Mouse (Mus musculus) cerebellum, adult 2 months (tissue): ENCODE results near the gene Lrrc20. TPM values are rescaled to one million over a fixed set of nuclear protein-coding genes. Genes with fewer than 3 reads are reported as not detected.

Experiments used
- DNase-seq, 2 experiments: peaks; one replicate each; pipeline ENCODE4 v3.0.0; 2021
- H3K27ac ChIP-seq: fragments of 200-500 bp; 2 replicates; pipeline ENCODE4 v1.5.1; 2012; ENCODE audit warnings: low read length, control low read depth, inconsistent platforms; ENCODE audit not compliant: insufficient read depth
- H3K27me3 ChIP-seq: fragments of 200-500 bp; 2 replicates; pipeline ENCODE4 v1.6.1; 2012; ENCODE audit warnings: inconsistent platforms, mild to moderate bottlenecking, low read length, moderate library complexity; ENCODE audit not compliant: control insufficient read depth, insufficient read depth
- H3K4me1 ChIP-seq: fragments of 200-500 bp; 2 replicates; pipeline ENCODE4 v1.6.1; 2011; ENCODE audit warnings: low read length; ENCODE audit not compliant: control insufficient read depth, insufficient read depth
- H3K4me3 ChIP-seq: fragments of 200-500 bp; replicated peaks from 2 replicates; pipeline ENCODE3; 2011; ENCODE audit warnings: mild to moderate bottlenecking, low read depth, low read length, control low read depth; ENCODE audit not compliant: insufficient read depth
- CTCF ChIP-seq: fragments of 200-500 bp; IDR thresholded peaks from 2 replicates; pipeline ENCODE4 v1.5.1; 2011; ENCODE audit warnings: low read depth, mild to moderate bottlenecking, control low read depth, low read length, moderate library complexity, borderline replicate concordance; ENCODE audit not compliant: insufficient read depth
- POLR2A ChIP-seq: fragments of 200-500 bp; IDR thresholded peaks from 2 replicates; pipeline ENCODE4 v1.6.1; 2011; ENCODE audit warnings: low read length, control low read depth, borderline replicate concordance; ENCODE audit not compliant: insufficient read depth
- WGBS: fragments of 180-500 bp; shearing (Covaris S2); methylation state at CpG from one replicate; pipeline ENCODE4 v1.1.7; 2018; 5-methylcytosine and 5-hydroxymethylcytosine counted together
- polyA plus RNA-seq: library from polyadenylated mRNA; depleted of rRNA; stranded (reverse); fragments of >200 nt; gene quantifications from 2 replicates; pipeline ENCODE4 v1.2.3, GENCODE M21; 2012; rRNA removed

The Lrrc20 gene
- polyA plus RNA-seq, result 20.8 and 20.9 TPM in 2 replicates

- WGBS, result under 1% methylated on average over 70 of the region's 70 CpGs
- TF ChIP-seq POLR2A (peak; percentile 60), CTCF (no peak)
- 0 out of 2 replicates have a peak within 1 kb of the TSS, but pooled peaks have one; percentile 8 for H3K27ac ChIP-seq
Measured at GRCm38 (mm10) chr10:61475594-61476439, at the start of gene Lrrc20. Lrrc20 (plus strand) TSS chr10:61475801.

GRCm38 (mm10) chr10:61426251-61426757 is 49.3 kb upstream of the Lrrc20 start:
- no peak overlapping the region for H3K27ac ChIP-seq

More at GRCm38 (mm10) chr10:61475594-61476439, at the start of gene Lrrc20:
- Histone ChIP-seq H3K4me1 (no peaks in the 10 kb centered on the region; the same call in 1 of the 2 replicates), H3K27me3 (no peaks in the 10 kb centered on the region), H3K4me3 (peak within 1 kb of the TSS; percentile 82)
- peak; percentile 93 to 97 for DNase-seq

GRCm38 (mm10) chr10:61427951-61428350 is 47.6 kb upstream of the Lrrc20 start:
- no peaks in the 10 kb centered on the region; the same call in 1 of the 2 replicates for H3K4me1 ChIP-seq
- no peak for DNase-seq
- no peak overlapping the region for H3K4me3 ChIP-seq
- whole genome bisulfite sequencing, result 83% methylated on average over 6 of the region's 6 CpGs
- no peak for TF ChIP-seq CTCF
- no peak for TF ChIP-seq POLR2A
- no peak overlapping the region for H3K27ac ChIP-seq
- H3K27me3 ChIP-seq, result no peaks in the 10 kb centered on the region

More at GRCm38 (mm10) chr10:61426251-61426757, 49.3 kb upstream of the Lrrc20 start:
- Histone ChIP-seq H3K27me3 (no peaks in the 10 kb centered on the region), H3K4me1 (no peaks in the 10 kb centered on the region; the same call in 1 of the 2 replicates), H3K4me3 (no peak overlapping the region)
- 31% methylated on average over 2 of the region's 2 CpGs for WGBS
- DNase-seq, result no peak
- TF ChIP-seq POLR2A (no peak), CTCF (no peak)

- no peak overlapping the region for H3K27ac ChIP-seq
- whole genome bisulfite sequencing, result 37% methylated on average over 4 of the region's 4 CpGs
- H3K4me3 ChIP-seq, result no peak overlapping the region
- H3K27me3 ChIP-seq, result no peaks in the 10 kb centered on the region
- DNase-seq, result no peak
- TF ChIP-seq CTCF (no peak), POLR2A (no peak)
- H3K4me1 ChIP-seq, result peaks cover 3% of the 10 kb centered on the region; the same call in 1 of the 2 replicates
Measured at GRCm38 (mm10) chr10:61428416-61428815, 47.2 kb upstream of the Lrrc20 start.

- 87% methylated on average over 5 of the region's 5 CpGs for WGBS
- peaks cover 3% of the 10 kb centered on the region; the same call in 1 of the 2 replicates for H3K4me1 ChIP-seq
- H3K4me3 ChIP-seq, result no peak overlapping the region
- no peak for TF ChIP-seq CTCF
- no peak for TF ChIP-seq POLR2A
- no peaks in the 10 kb centered on the region for H3K27me3 ChIP-seq
- H3K27ac ChIP-seq, result no peak overlapping the region
- no peak for DNase-seq
Measured at GRCm38 (mm10) chr10:61429043-61429442, 46.6 kb upstream of the Lrrc20 start.

GRCm38 (mm10) chr10:61431375-61431774 is 44.2 kb upstream of the Lrrc20 start:
- no peak for DNase-seq
- WGBS, result 72% methylated on average over 9 of the region's 9 CpGs
- TF ChIP-seq POLR2A (no peak), CTCF (no peak)
- H3K4me1 ChIP-seq, result peaks cover 3% of the 10 kb centered on the region
- H3K27ac ChIP-seq, result no peak overlapping the region
- no peak overlapping the region for H3K4me3 ChIP-seq
- no peaks in the 10 kb centered on the region for H3K27me3 ChIP-seq

GRCm38 (mm10) chr10:61440202-61440800 is 35.3 kb upstream of the Lrrc20 start:
- no peaks in the 10 kb centered on the region for H3K27me3 ChIP-seq
- 71% methylated on average over 7 of the region's 7 CpGs for WGBS
- H3K4me1 ChIP-seq, result peaks cover 20% of the 10 kb centered on the region
- no peak overlapping the region for H3K4me3 ChIP-seq
- no peak overlapping the region for H3K27ac ChIP-seq
- no peak for TF ChIP-seq CTCF
- TF ChIP-seq POLR2A, result no peak
- no peak for DNase-seq
